Comparison of ENCODE assay signal across 9 mouse cellular contexts in the genomic region with DNA sequence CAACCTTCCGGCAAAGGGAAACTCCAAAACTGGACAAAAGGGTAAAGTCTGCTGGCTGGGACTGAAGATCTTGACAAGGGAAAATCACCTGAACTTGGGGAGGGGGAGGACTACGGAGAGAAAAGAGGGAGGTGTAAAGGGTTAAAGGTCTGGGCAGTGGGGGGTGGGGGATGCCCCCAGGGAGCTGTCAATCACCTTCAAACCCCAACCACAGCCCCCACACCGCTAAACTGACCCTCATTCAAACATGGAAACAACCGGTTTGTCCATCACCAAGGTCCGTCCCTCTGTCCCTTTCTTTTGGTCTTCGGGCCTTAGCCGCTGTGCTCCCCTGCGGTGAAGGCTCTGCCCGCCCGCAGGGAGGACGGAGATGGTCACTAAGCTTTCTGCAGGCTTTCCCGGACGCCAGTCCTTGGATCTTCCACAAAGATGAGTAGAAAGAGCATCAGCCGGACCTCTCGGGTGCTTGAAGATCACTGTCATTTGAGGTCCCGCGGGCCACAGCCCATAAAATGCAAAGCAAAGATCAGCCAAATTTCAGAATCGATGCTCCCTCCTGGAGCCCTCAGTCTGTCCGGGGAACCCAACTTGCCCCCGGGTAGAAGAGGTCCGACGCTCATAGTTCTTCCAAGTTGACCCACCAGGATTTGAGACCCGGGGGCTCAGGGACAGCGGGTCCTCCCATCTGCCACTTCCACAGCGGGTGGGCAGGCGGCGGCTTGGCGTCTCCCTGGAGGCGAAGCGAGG. TPM values are rescaled to one million over a fixed set of nuclear protein-coding genes. Genes with fewer than 3 reads are reported as not detected.
A peak's percentile ranks its signal among the peaks of the same experiment; 100 is the strongest.
DNase-seq lines count a peak whose midpoint lies in the region; ATAC-seq lines count a peak whose summit lies in the region.
"Had no signal": no experiment of that assay in that cellular context is flagged by ENCODE, and none has a peak within 500 bp of the region (broad histone marks: within the 10 kb centered on the region; RNA-seq: fewer than 3 reads in every experiment).

No protein-coding gene starts in this region.

- 2% methylated on average over 30 of the region's 30 CpGs for WGBS in hindbrain, embryonic 13.5 days
- WGBS in midbrain, embryonic 13.5 days, result 1% methylated on average over 30 of the region's 30 CpGs

- peak overlapping the region; percentile 82; the same call in 1 of the 2 replicates for H3K9ac ChIP-seq in hindbrain, embryonic 13.5 days
- peak overlapping the region; percentile 78 for H3K9ac ChIP-seq in midbrain, embryonic 13.5 days (replicated peaks)

- ATAC-seq in hindbrain, embryonic 13.5 days (ENCODE audit: low FRiP score), result no peak
- ATAC-seq in midbrain, embryonic 13.5 days, result no peak
- no peak for ATAC-seq in erythroblast, adult 5-6 weeks (replicated peaks; ENCODE audit: low FRiP score, poor library complexity, severe bottlenecking)

- intact Hi-C loops in left cerebral cortex, postnatal 25 days (cut with DNase I), result loop anchor here (5.0 kb wide), 1 partner anchor 220 kb away; no protein-coding TSS in a partner anchor

- H3K27me3 ChIP-seq in hindbrain, embryonic 13.5 days, result peaks cover 96% of the 10 kb centered on the region
- H3K27me3 ChIP-seq in midbrain, embryonic 13.5 days, result peaks cover 86% of the 10 kb centered on the region

- H3K4me3 ChIP-seq in hindbrain, embryonic 13.5 days, result peak overlapping the region; percentile 67
- peak overlapping the region; percentile 67 for H3K4me3 ChIP-seq in midbrain, embryonic 13.5 days (replicated peaks)

- no peak overlapping the region for H3K27ac ChIP-seq in hindbrain, embryonic 13.5 days
- no peak overlapping the region for H3K27ac ChIP-seq in midbrain, embryonic 13.5 days

- DNase-seq in heart, adult 11 months, result peak; percentile 90
- no peak for DNase-seq in heart, postnatal 4 days
- DNase-seq in embryo, embryonic 10.5 days (ENCODE audit: low spot score), result peak; percentile 44
- no peak for DNase-seq in left cerebral cortex, postnatal 25 days (ENCODE audit: low spot score in 2 of 2)
- no peak for DNase-seq in kidney, postnatal 14 days
- DNase-seq: right cerebral cortex, postnatal 25 days had no signal

- H3K36me3 ChIP-seq in hindbrain, embryonic 13.5 days, result no peaks in the 10 kb centered on the region
- no peaks in the 10 kb centered on the region for H3K36me3 ChIP-seq in midbrain, embryonic 13.5 days

- no peaks in the 10 kb centered on the region for H3K9me3 ChIP-seq in hindbrain, embryonic 13.5 days
- no peaks in the 10 kb centered on the region for H3K9me3 ChIP-seq in midbrain, embryonic 13.5 days

- peaks cover 35% of the 10 kb centered on the region for H3K4me1 ChIP-seq in hindbrain, embryonic 13.5 days (replicated peaks)
- H3K4me1 ChIP-seq in midbrain, embryonic 13.5 days (replicated peaks), result peaks cover 32% of the 10 kb centered on the region

- peak overlapping the region; percentile 76 for H3K4me2 ChIP-seq in hindbrain, embryonic 13.5 days
- H3K4me2 ChIP-seq in midbrain, embryonic 13.5 days (replicated peaks), result peak overlapping the region; percentile 72

RNA-seq across cellular contexts. Expression of a gene that starts 1.8 kb away (rescaled TPM):
- 1 to 10 TPM; 1.4 TPM for total RNA-seq in heart, postnatal 4 days (2021)
- 2.3 and 3.0 TPM in 2 replicates for polyA plus RNA-seq in hindbrain, embryonic 13.5 days (2015; fragmentation: Nextera tagmentation; extraction: Ambion mirVana)
- 3.0 and 4.2 TPM in 2 replicates for polyA plus RNA-seq in midbrain, embryonic 13.5 days (2015; fragmentation: Nextera tagmentation; extraction: Ambion mirVana)
- 0.58 TPM in 1 of 2 replicates, not detected in the other for total RNA-seq in erythroblast, adult 5-6 weeks (2015; ENCODE audit: low replicate concordance)
- not detected in 2 replicates for total RNA-seq in erythroblast, adult 5-6 weeks (2017; ENCODE audit: low replicate concordance)
- 10 to 100 TPM; 77.4 to 92.2 TPM for total RNA-seq in left cerebral cortex, postnatal 25 days (2021)

RNA-seq across cellular contexts. Expression of a gene that starts 35.5 kb away (rescaled TPM):
- total RNA-seq in heart, postnatal 4 days (2021), result 10 to 100 TPM; 50.2 to 51.1 TPM
- 3.4 and 4.1 TPM in 2 replicates for polyA plus RNA-seq in hindbrain, embryonic 13.5 days (2015; fragmentation: Nextera tagmentation; extraction: Ambion mirVana)
- polyA plus RNA-seq in midbrain, embryonic 13.5 days (2015; fragmentation: Nextera tagmentation; extraction: Ambion mirVana), result 3.1 and 3.9 TPM in 2 replicates
- total RNA-seq in erythroblast, adult 5-6 weeks (2015; ENCODE audit: low replicate concordance), result 1.2 and 1.9 TPM in 2 replicates
- total RNA-seq in erythroblast, adult 5-6 weeks (2017; ENCODE audit: low replicate concordance), result 1.5 and 3.9 TPM in 2 replicates
- total RNA-seq in left cerebral cortex, postnatal 25 days (2021), result 100 to 1,000 TPM; 105 to 121 TPM

RNA-seq across cellular contexts. Expression of a gene that starts 51.7 kb away (rescaled TPM):
- under 1 TPM; 0.12 to 0.23 TPM for total RNA-seq in heart, postnatal 4 days (2021)
- 6.0 and 7.0 TPM in 2 replicates for polyA plus RNA-seq in hindbrain, embryonic 13.5 days (2015; fragmentation: Nextera tagmentation; extraction: Ambion mirVana)
- 7.0 and 8.5 TPM in 2 replicates for polyA plus RNA-seq in midbrain, embryonic 13.5 days (2015; fragmentation: Nextera tagmentation; extraction: Ambion mirVana)
- not detected in 2 replicates for total RNA-seq in erythroblast, adult 5-6 weeks (2015; ENCODE audit: low replicate concordance)
- total RNA-seq in erythroblast, adult 5-6 weeks (2017; ENCODE audit: low replicate concordance), result not detected in 2 replicates
- total RNA-seq in left cerebral cortex, postnatal 25 days (2021), result 100 to 1,000 TPM; 323 to 339 TPM

RNA-seq across cellular contexts. Expression of a gene that starts 57.9 kb away (rescaled TPM):
- total RNA-seq in heart, postnatal 4 days (2021), result 10 to 100 TPM; 96.7 to 98.0 TPM
- 23.8 and 25.6 TPM in 2 replicates for polyA plus RNA-seq in hindbrain, embryonic 13.5 days (2015; fragmentation: Nextera tagmentation; extraction: Ambion mirVana)
- 14.4 and 16.1 TPM in 2 replicates for polyA plus RNA-seq in midbrain, embryonic 13.5 days (2015; fragmentation: Nextera tagmentation; extraction: Ambion mirVana)
- total RNA-seq in erythroblast, adult 5-6 weeks (2015; ENCODE audit: low replicate concordance), result 2.3 TPM in 1 of 2 replicates, not detected in the other
- 1.7 TPM in 1 of 2 replicates, not detected in the other for total RNA-seq in erythroblast, adult 5-6 weeks (2017; ENCODE audit: low replicate concordance)
- 10 to 100 TPM; 46.5 to 48.8 TPM for total RNA-seq in left cerebral cortex, postnatal 25 days (2021)

Comparison
In these comparisons a context has a peak if more than half of its experiments do, and no peak if none do; other contexts are left out.
1. DNase-seq: peak in heart, adult 11 months (single experiment) and embryo, embryonic 10.5 days (single experiment); none in heart, postnatal 4 days (single experiment), left cerebral cortex, postnatal 25 days (0 of 2) and kidney, postnatal 14 days (single experiment).
2. RNA of a gene that starts 1.8 kb away (total RNA-seq): 77.4 to 92.2 TPM in left cerebral cortex, postnatal 25 days; 1.4 TPM in heart, postnatal 4 days and 0.58 TPM in erythroblast, adult 5-6 weeks; every median in the first group is over 10 times any median in the second.
3. RNA of a gene that starts 35.5 kb away (total RNA-seq): 105 to 121 TPM in left cerebral cortex, postnatal 25 days and 50.2 to 51.1 TPM in heart, postnatal 4 days; 1.2 to 3.9 TPM in erythroblast, adult 5-6 weeks; every median in the first group is over 10 times any median in the second.
4. RNA of a gene that starts 51.7 kb away (total RNA-seq): 323 to 339 TPM in left cerebral cortex, postnatal 25 days; 0.12 to 0.23 TPM in heart, postnatal 4 days and not detected in erythroblast, adult 5-6 weeks; every median in the first group is over 100 times any median in the second.